Mouse (Mus musculus): Measurements from ENCODE around the gene Sars. TPM values are rescaled to one million over a fixed set of nuclear protein-coding genes. Genes with fewer than 3 reads are reported as not detected.

The Sars gene
- polyA plus RNA-seq, 1 experiment from 2014 or later: 186 TPM

DNA sequence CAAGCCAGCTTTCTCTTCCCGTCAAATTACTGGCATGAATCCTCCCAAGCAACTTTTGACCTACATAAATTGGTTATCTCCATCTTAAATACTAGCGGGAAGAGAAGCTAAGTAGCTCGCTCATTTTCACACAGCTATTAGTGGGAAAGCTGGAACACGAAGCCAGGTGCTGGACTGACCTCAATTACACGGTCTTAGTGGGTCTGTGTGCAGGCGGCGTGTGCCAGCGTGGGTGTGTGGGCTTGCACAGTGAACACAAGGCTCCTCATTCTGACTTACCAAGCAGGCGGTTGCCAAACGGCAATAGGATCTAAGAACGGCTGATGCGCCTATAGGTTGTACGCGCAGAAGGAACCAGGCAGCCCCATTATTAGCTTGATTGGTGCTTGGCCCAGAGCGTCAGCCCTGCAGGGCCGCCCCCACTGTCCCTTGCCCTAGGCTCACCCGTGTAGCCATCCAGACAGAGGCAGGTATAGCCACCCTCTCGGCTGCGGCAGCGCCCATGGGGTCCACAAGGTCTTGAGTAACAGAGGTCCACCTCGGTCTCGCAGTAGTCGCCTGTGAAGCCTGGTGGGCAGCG lies 38.6 kb downstream of the Sars start:
- H3K4me3 ChIP-seq: no peak overlapping the region
- H3K4me2 ChIP-seq (replicated peaks): peak overlapping the region; percentile 27; the same call in 1 of the 2 replicates
- peak overlapping the region; percentile 87 for H3K27ac ChIP-seq
- H3K27me3 ChIP-seq: no peaks in the 10 kb centered on the region
- H3K9ac ChIP-seq: peak overlapping the region; percentile 51
- H3K9me3 ChIP-seq (replicated peaks): no peaks in the 10 kb centered on the region
- 76% methylated on average over 24 of the region's 24 CpGs for WGBS
- ATAC-seq (ENCODE audit: low FRiP score): no peak
- peaks cover 75% of the 10 kb centered on the region for H3K36me3 ChIP-seq
- peaks cover 84% of the 10 kb centered on the region for H3K4me1 ChIP-seq

DNA sequence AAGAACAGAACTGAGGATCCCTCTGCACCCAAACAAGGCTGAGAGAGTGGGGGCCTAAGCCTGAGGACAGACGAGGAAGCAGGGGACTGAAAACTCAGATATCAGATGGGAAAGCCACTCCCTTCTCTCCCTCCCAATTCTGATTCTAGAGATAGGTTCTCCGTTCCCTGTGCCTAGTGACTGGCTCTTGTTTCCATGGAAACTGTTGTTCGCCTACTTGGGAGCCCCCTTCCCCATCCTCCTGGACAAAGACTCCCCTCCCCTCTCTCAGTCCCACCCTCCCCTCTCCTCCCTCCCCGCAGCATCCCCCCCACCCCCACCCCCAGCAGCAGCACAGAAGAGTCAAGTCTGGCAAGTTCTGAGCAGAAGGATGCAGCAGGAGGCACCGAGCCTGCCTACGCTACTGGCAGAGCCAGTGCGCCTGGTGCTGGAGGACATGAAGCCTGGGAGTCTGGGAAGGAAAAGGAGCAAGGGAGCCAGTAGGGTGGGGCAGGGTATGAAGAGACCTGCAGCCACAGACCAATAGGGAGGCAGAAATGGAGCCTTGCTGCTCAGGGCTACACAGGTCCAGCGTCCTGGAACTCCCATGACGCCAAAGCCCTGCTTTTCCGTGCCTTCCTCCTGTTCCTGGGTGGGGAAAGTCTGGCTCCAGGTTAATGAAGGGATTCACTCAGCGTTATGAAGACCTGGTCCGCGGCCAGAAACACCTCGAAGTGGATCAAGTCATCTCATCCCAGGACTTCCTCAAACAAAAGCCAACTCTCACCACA lies 39.3 kb downstream of the Sars start:
- peaks cover 81% of the 10 kb centered on the region for H3K36me3 ChIP-seq
- 24% methylated on average over 14 of the region's 14 CpGs for WGBS
- H3K27ac ChIP-seq: peak overlapping the region; percentile 87
- peak overlapping the region; percentile 51 for H3K9ac ChIP-seq
- H3K4me2 ChIP-seq (replicated peaks): peak overlapping the region; percentile 27
- H3K4me1 ChIP-seq: peaks cover 77% of the 10 kb centered on the region
- no peak overlapping the region for H3K4me3 ChIP-seq
- ATAC-seq (ENCODE audit: low FRiP score): peak; percentile 36
- no peaks in the 10 kb centered on the region for H3K27me3 ChIP-seq
- H3K9me3 ChIP-seq (replicated peaks): no peaks in the 10 kb centered on the region

DNA sequence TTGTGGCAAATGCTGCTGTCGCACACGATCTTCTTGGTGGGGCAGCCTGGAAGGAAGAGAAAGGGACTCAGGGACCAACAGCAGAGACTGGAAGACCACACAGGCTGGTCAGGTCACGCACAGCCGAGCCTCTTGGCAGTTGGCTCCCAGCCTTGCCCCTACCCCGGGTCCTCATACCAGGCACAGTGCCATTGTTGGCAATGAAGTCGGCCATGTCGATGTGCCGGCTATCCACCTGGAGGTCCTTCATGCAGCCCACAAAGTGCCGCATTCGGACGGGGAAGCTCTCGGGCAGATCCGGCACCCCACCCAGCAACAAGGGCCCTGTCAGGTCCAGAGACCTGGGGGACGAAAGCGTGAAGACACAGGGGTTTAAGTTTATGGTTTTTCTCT lies 42.5 kb downstream of the Sars start:
- Histone ChIP-seq H3K4me2 (replicated peaks) (no peak overlapping the region), H3K9me3 (replicated peaks) (no peaks in the 10 kb centered on the region), H3K4me1 (peaks cover 49% of the 10 kb centered on the region), H3K36me3 (peaks cover 93% of the 10 kb centered on the region), H3K4me3 (no peak overlapping the region), H3K27me3 (no peaks in the 10 kb centered on the region), H3K27ac (peak overlapping the region; percentile 62), H3K9ac (peak overlapping the region; percentile 27; the same call in 1 of the 2 replicates)
- WGBS: 83% methylated on average over 15 of the region's 15 CpGs
- no peak for ATAC-seq (ENCODE audit: low FRiP score)

DNA sequence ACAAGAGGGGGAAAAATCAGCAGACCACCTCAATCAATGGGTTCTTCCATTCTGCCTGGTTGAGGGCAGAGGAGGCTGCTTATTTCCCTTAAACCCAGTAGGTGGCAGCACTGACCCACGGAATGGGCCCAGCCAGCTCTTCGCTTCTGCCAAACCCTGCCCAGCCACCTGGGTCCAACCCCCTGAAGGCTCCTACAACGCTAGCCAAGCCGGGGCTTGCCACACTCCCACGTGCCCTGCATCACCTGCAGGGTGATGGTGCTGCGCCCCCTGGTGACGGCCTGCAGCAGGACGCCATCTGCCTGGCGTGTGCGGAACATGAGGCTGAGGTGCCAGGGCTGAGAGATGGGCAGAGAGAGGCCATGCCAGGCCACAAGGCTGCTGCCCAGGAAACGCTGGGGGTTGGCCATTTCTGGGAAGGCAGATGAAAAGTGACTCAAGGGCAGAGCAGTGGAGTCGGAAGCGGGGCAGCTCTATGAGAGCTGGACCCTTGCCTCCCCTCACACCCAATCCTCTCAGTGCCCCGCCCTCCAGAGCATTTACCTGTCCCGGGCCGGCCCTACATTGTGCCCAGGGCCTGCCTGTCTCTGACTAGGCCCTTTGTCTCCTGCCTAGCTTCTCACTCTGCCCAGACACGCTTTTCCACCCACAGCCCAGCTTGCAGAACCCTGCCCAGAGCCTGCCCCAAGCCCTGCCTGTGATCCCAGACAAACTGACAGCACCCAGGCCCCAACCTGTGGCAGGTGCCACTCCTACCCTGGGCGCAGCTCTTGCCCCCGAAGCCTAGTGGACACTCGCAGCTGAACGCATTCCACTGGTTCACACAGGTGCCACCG lies 43.1 kb downstream of the Sars start:
- H3K4me1 ChIP-seq: peaks cover 44% of the 10 kb centered on the region
- 37% methylated on average over 22 of the region's 22 CpGs for WGBS
- ATAC-seq (ENCODE audit: low FRiP score): peak; percentile 77
- 0 out of 2 replicates have a peak overlapping the region, but pooled peaks have one; percentile 6 for H3K4me3 ChIP-seq
- H3K36me3 ChIP-seq: peaks cover 93% of the 10 kb centered on the region
- peak overlapping the region; percentile 36 for H3K4me2 ChIP-seq (replicated peaks)
- H3K27me3 ChIP-seq: no peaks in the 10 kb centered on the region
- H3K9ac ChIP-seq: peak overlapping the region; percentile 27; the same call in 1 of the 2 replicates
- H3K9me3 ChIP-seq (replicated peaks): no peaks in the 10 kb centered on the region
- peak overlapping the region; percentile 62 for H3K27ac ChIP-seq

DNA sequence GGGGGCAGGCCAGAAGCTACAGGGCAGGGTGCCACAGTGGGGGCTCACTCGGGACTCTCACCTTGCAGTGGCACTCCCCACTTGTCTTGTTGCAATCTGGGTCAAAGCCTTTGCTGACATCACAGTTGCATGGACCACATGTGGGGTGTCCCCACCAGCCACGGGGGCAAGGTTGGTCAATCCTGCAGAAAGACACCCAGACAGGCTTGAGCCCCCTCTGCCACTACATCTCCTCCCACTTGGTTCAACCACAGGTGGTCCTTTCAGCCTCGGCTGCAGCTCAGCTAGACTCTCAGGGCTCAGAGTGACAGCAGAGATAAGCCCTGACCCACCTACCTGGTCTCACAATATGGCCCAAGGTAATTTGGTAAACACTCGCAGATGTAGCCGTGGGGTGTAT lies 44.6 kb downstream of the Sars start:
- H3K9ac ChIP-seq: no peak overlapping the region
- no peak overlapping the region for H3K4me2 ChIP-seq (replicated peaks)
- H3K4me1 ChIP-seq: peaks cover 31% of the 10 kb centered on the region
- H3K27ac ChIP-seq: no peak overlapping the region
- no peak for ATAC-seq (ENCODE audit: low FRiP score)
- 81% methylated on average over 5 of the region's 5 CpGs for WGBS
- H3K4me3 ChIP-seq: no peak overlapping the region
- no peaks in the 10 kb centered on the region for H3K27me3 ChIP-seq
- no peaks in the 10 kb centered on the region for H3K9me3 ChIP-seq (replicated peaks)
- H3K36me3 ChIP-seq: peaks cover 96% of the 10 kb centered on the region

DNA sequence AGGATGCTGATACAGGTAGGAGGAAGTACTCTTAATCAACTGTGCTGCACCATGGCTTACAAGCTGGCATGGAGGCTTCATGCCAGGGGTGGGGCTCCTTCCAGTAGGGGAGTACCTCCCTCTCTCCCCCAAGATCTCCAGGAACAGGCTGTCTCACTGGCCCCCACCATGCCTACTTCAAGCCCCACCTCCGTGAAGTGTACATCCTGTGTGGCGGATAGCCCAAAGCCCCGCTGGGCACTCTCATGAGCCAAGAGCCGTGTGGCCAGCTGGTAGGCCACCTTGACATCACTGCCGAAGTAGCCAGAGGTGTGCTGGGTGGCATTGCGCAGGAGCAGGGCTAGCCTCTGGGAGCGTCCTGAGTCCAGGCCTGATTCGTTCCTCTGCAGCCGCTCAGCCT lies 46.7 kb downstream of the Sars start:
- Histone ChIP-seq H3K4me3 (no peak overlapping the region), H3K27me3 (no peaks in the 10 kb centered on the region), H3K9me3 (replicated peaks) (no peaks in the 10 kb centered on the region), H3K36me3 (peaks cover 98% of the 10 kb centered on the region), H3K4me2 (replicated peaks) (no peak overlapping the region), H3K9ac (no peak overlapping the region), H3K4me1 (peaks cover 28% of the 10 kb centered on the region), H3K27ac (no peak overlapping the region)
- ATAC-seq (ENCODE audit: low FRiP score): no peak
- 92% methylated on average over 9 of the region's 9 CpGs for WGBS

DNA sequence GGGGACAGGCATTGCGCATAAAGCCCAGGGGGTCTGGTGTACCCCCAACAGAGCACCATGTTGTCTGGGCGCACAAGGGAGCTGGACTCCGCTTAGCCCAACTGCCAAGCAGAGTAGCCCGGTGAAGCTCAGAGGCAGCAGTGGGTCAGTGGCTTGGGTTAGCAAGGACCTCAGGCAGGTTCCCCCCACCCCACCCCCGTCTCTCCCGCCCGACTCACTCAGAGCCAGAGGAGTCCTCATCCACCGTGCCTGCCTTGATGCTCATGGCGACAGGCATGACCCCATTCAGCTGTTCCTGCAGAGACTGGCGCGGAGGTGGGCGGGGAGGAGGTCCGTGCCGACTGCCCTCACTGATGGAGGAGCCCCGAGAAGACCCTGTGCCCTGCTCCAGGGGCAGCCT lies 52.2 kb downstream of the Sars start:
- H3K9me3 ChIP-seq (replicated peaks): no peaks in the 10 kb centered on the region
- no peak overlapping the region for H3K4me2 ChIP-seq (replicated peaks)
- H3K27me3 ChIP-seq: no peaks in the 10 kb centered on the region
- no peak overlapping the region for H3K9ac ChIP-seq
- 37% methylated on average over 15 of the region's 15 CpGs for WGBS
- peaks cover 64% of the 10 kb centered on the region for H3K36me3 ChIP-seq
- H3K4me3 ChIP-seq: no peak overlapping the region
- no peak for ATAC-seq (ENCODE audit: low FRiP score)
- peaks cover 34% of the 10 kb centered on the region for H3K4me1 ChIP-seq
- no peak overlapping the region for H3K27ac ChIP-seq

DNA sequence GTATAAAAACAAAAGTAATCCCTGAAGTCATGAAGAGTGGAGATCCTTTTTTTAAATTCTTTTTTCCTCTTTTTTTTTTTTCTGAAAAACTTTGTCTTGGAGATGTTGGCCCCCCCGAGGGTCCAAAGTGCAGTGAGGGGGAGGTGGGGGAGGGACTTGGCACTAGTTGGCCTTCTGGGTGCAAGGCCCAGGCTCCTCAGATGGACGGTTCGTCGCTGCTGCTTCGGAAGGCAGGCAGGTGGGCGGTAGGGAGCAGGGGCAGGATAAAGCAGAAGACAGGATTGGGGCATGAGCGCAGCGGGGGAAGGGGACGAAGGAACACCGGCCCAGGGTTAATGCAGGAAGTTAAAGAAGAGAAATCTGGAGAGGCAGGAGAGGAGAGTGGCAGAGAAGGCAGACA lies 52.7 kb downstream of the Sars start:
- H3K9ac ChIP-seq: no peak overlapping the region
- no peak for ATAC-seq (ENCODE audit: low FRiP score)

DNA sequence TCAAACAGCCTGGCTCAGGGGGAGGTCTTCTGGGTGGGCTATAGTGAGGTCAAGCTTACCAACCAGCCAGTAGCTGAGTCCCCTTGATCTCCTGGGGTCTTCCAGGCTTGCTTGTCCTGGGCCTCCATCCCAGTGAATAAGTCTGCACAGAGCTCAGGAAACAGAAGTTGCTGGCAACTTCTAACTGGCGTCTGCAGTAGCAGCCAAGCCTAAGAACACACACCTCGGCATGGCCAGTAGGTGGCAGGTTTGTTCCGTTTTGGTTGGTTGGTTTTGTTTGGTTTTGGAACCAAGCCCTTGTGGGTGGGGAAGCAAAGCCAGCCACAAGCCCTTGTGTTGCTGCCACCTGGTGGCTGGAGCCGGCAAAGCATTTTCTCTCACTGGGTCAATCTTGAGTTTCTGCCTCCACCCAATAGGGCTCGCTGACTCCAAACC lies 55.9 kb downstream of the Sars start:
- no peak overlapping the region for H3K9ac ChIP-seq

More for the DNA sequence above, 52.7 kb downstream of the Sars start:
- Histone ChIP-seq H3K4me3 (no peak overlapping the region), H3K4me2 (replicated peaks) (no peak overlapping the region), H3K36me3 (peaks cover 59% of the 10 kb centered on the region), H3K27me3 (no peaks in the 10 kb centered on the region), H3K4me1 (peaks cover 34% of the 10 kb centered on the region), H3K9me3 (replicated peaks) (no peaks in the 10 kb centered on the region), H3K27ac (no peak overlapping the region)
- 20% methylated on average over 10 of the region's 10 CpGs for WGBS

DNA sequence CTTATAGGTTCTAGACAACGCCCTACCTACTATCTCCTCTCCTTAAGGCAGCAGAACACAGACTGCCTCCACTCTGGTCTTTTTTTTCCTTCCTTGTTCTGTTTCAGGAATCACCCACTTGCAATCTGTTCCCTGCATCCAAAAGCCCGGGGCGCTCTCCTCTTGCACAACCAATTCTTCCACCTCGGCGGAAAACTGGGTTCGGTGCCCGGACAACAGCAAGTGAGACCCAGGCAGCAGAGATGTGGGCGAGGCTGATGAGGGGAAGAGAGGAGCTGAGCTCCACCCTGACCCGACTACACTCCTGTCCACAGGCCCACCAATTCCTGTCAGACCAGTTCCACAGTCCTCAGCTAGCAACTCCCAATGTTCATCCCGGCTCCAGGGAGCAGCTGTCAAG lies 58.8 kb downstream of the Sars start:
- Histone ChIP-seq H3K4me1 (peaks cover 34% of the 10 kb centered on the region), H3K4me2 (replicated peaks) (no peak overlapping the region), H3K4me3 (no peak overlapping the region), H3K9ac (no peak overlapping the region), H3K27me3 (no peaks in the 10 kb centered on the region), H3K27ac (no peak overlapping the region), H3K36me3 (peaks cover 8% of the 10 kb centered on the region; the same call in 1 of the 2 replicates), H3K9me3 (replicated peaks) (no peaks in the 10 kb centered on the region)
- WGBS: 89% methylated on average over 10 of the region's 10 CpGs
- no peak for ATAC-seq (ENCODE audit: low FRiP score)

More for the DNA sequence above, 55.9 kb downstream of the Sars start:
- peak; percentile 67 for ATAC-seq (ENCODE audit: low FRiP score)
- H3K9me3 ChIP-seq (replicated peaks): no peaks in the 10 kb centered on the region
- under 1% methylated on average over 5 of the region's 5 CpGs for WGBS
- peaks cover 34% of the 10 kb centered on the region for H3K4me1 ChIP-seq
- H3K4me3 ChIP-seq: no peak overlapping the region
- peak overlapping the region; percentile 50; the same call in 1 of the 2 replicates for H3K27ac ChIP-seq
- H3K4me2 ChIP-seq (replicated peaks): no peak overlapping the region
- H3K36me3 ChIP-seq: peaks cover 35% of the 10 kb centered on the region
- H3K27me3 ChIP-seq: no peaks in the 10 kb centered on the region

DNA sequence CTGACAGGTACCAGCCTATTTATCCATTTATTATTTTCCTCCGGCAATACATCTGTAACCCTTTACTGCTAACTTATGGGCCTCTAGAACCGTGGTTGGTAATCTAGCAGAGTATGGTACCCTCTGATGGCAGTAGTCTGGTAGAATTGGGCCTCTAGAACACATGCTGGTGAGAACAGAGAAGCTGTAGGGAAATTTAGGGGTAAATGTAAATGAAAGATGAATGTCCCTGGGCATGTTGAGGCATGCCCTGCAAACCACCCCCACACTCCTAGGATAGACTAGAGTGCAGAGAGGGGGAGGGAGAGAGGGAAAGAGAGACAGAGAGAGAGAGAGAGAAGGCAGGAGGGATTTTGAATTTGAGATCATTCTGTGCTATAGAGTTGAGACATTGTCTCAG lies 60.6 kb downstream of the Sars start:
- no peak for ATAC-seq (ENCODE audit: low FRiP score)
- peak overlapping the region; percentile 60 for H3K4me3 ChIP-seq
- peak overlapping the region; percentile 59 for H3K9ac ChIP-seq
- H3K27ac ChIP-seq: no peak overlapping the region
- peaks cover 8% of the 10 kb centered on the region; the same call in 1 of the 2 replicates for H3K36me3 ChIP-seq
- H3K4me1 ChIP-seq: peaks cover 34% of the 10 kb centered on the region
- WGBS: 48% methylated on average over 2 of the region's 2 CpGs
- H3K9me3 ChIP-seq (replicated peaks): no peaks in the 10 kb centered on the region
- peak overlapping the region; percentile 67 for H3K4me2 ChIP-seq (replicated peaks)
- no peaks in the 10 kb centered on the region for H3K27me3 ChIP-seq

Data from hindbrain, embryonic 12.5 days (tissue).